Mouse (Mus musculus) small intestine, adult 2 months (tissue): ENCODE measurements around the gene Gm28308.

Experiments used
- CTCF ChIP-seq: fragments of 200-500 bp; IDR thresholded peaks from 2 replicates; pipeline ENCODE4 v1.5.1; 2012; ENCODE audit warnings: low read depth, mild to moderate bottlenecking, control low read depth, inconsistent platforms, low read length, moderate library complexity, mixed read lengths; ENCODE audit not compliant: insufficient replicate concordance, insufficient read length; ENCODE audit errors: extremely low read depth
- POLR2A ChIP-seq: fragments of 200-500 bp; IDR thresholded peaks from 2 replicates; pipeline ENCODE4 v1.6.1; 2012; ENCODE audit warnings: low read depth, mild to moderate bottlenecking, control low read depth, inconsistent platforms, low read length, moderate library complexity

GRCm38 (mm10) chr6:52153270-52153669 lies 59.9 kb downstream of the Gm28308 start:
- TF ChIP-seq POLR2A = no peak
- no peak for TF ChIP-seq CTCF
